Mouse (Mus musculus) liver, embryonic 12.5 days (tissue): ENCODE data around the gene Akap13. TPM values are rescaled to one million over a fixed set of nuclear protein-coding genes. Genes with fewer than 3 reads are reported as not detected.
A peak's percentile ranks its signal among the peaks of the same experiment; 100 is the strongest.

ENCODE experiments used
- ATAC-seq: fragments of 200-750 bp; cut with Nextera tagmentation; 2 replicates; pipeline ENCODE4 v1.8.0; 2017; ENCODE audit warnings: moderate number of reproducible peaks, mild to moderate bottlenecking, moderate library complexity
- H3K27ac ChIP-seq: fragments of 300-500 bp; sonication (generic); 2 replicates; pipeline ENCODE4 v1.5.1; 2016; ENCODE audit warnings: mild to moderate bottlenecking
- H3K27me3 ChIP-seq: fragments of 300-500 bp; sonication (generic); replicated peaks from 2 replicates; pipeline ENCODE4 v1.6.1; 2016; ENCODE audit warnings: mild to moderate bottlenecking, moderate library complexity
- H3K36me3 ChIP-seq: fragments of 300-500 bp; sonication (generic); 2 replicates; pipeline ENCODE4 v1.6.1; 2016; ENCODE audit warnings: mild to moderate bottlenecking, moderate library complexity
- H3K4me1 ChIP-seq: fragments of 300-500 bp; sonication (generic); 2 replicates; pipeline ENCODE4 v1.6.1; 2016
- H3K4me2 ChIP-seq: fragments of 300-500 bp; sonication (generic); 2 replicates; pipeline ENCODE4 v1.6.1; 2016; ENCODE audit warnings: mild to moderate bottlenecking, moderate library complexity
- H3K4me3 ChIP-seq: fragments of 300-500 bp; sonication (generic); 2 replicates; pipeline ENCODE4 v1.5.1; 2016; ENCODE audit warnings: mild to moderate bottlenecking, moderate library complexity
- H3K9ac ChIP-seq: fragments of 300-500 bp; sonication (generic); 2 replicates; pipeline ENCODE4 v1.6.1; 2016; ENCODE audit warnings: mild to moderate bottlenecking, moderate library complexity
- H3K9me3 ChIP-seq: fragments of 300-500 bp; sonication (generic); replicated peaks from 2 replicates; pipeline ENCODE4 v1.6.1; 2016; ENCODE audit warnings: mild to moderate bottlenecking, moderate library complexity
- WGBS: fragments of 180-500 bp; shearing (Covaris S2); methylation state at CpG from one replicate; pipeline ENCODE4 v1.1.7; 2016; ENCODE audit not compliant: insufficient replicate concordance; 5-methylcytosine and 5-hydroxymethylcytosine counted together
- polyA plus RNA-seq: library from polyadenylated mRNA; unstranded; fragments of >200 nt; fragmentation: Nextera tagmentation; extraction: Ambion mirVana; gene quantifications from 2 replicates; pipeline ENCODE4 v1.2.1, GENCODE M21; 2016

Akap13 gene
- polyA plus RNA-seq, 1 experiment from 2014 or later: 37.9 TPM

DNA sequence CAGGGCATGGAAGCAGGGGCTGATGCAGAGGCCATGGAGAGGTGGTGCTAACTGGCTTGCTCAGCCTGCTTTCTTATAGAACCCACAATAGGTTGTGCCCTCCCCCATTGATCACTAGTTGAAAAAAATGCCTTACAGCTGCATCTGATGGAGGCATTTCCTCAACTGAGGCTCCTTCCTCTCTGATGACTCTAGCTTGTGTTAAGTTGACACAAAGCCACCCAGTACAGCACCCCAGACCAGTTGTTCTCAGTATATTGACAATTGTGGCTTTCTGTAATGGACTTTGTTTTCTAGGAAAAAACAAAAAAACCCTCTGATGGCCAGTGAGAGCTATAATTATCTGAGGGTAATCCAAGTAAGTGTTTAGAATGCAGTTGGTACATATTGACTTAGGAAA, 178.1 kb downstream of the Akap13 start:
- Histone ChIP-seq H3K27ac (no peak overlapping the region), H3K27me3 (no peaks in the 10 kb centered on the region), H3K4me3 (no peak overlapping the region), H3K9me3 (no peaks in the 10 kb centered on the region), H3K4me2 (no peak overlapping the region), H3K9ac (no peak overlapping the region), H3K4me1 (peaks cover 14% of the 10 kb centered on the region; the same call in 1 of the 2 replicates), H3K36me3 (peaks cover 16% of the 10 kb centered on the region)
- no peak for ATAC-seq

DNA sequence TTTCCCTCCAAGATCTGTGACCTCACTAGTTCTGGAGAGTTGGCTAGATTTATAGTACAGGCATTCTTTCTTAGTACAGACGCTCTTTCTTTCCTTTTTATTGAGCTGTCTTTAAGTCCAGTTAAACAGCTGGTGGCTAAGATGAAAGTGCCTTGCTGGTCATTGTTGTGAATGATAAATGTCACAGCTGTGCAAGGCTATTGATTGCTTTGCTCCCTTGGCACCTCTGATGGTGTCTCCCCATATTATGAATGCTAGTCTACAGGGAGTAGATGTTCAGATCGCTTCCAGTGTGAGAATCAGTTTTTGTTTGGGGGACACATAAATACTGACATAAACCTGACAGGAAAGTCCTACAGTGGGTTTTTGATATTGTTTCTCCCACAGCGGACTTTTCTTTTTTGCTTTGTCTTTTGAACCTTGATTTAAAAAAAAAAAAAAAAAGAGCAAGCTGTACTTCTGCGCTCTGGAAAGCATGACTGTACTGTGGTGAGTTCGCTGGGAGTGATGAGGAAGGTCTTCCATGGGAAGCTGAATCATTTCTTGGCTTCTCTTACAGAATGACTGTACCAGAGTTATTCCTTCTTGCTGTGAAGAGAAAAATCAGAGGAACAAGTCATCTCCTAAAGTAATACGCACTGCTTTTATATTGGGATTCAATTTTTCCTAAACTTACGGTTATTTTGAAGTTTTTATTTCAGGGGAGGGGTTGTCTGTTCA, 178.6 kb downstream of the Akap13 start:
- ATAC-seq: no peak
- no peaks in the 10 kb centered on the region for H3K27me3 ChIP-seq
- H3K4me3 ChIP-seq: no peak overlapping the region
- no peak overlapping the region for H3K9ac ChIP-seq
- H3K9me3 ChIP-seq: no peaks in the 10 kb centered on the region
- H3K4me1 ChIP-seq: peaks cover 17% of the 10 kb centered on the region; the same call in 1 of the 2 replicates
- H3K27ac ChIP-seq: no peak overlapping the region
- peaks cover 16% of the 10 kb centered on the region for H3K36me3 ChIP-seq
- no peak overlapping the region for H3K4me2 ChIP-seq
- 81% methylated on average over 7 of the region's 7 CpGs for WGBS

DNA sequence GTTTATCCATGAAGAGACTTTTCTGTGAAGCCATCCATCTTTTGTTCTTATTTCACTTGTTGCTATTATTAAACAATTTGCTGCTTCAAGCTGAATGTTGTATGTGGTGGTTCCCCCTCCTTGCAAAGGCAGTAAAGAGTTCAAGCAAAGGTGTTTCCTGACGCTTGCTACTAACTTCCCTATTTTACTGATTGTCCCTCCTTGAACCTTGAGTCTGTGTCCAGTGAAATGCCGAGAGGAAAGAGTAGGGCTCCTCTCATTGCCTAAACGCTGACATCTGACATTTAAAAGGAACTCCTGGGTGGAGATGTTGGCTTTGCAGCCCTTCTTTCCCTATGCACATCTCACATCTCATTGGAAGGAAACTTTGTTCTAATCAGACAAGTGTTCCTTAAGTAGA, 183.4 kb downstream of the Akap13 start:
- no peak for ATAC-seq
- H3K27me3 ChIP-seq: no peaks in the 10 kb centered on the region
- no peak overlapping the region for H3K27ac ChIP-seq
- H3K9me3 ChIP-seq: no peaks in the 10 kb centered on the region
- H3K4me1 ChIP-seq: peaks cover 50% of the 10 kb centered on the region
- peaks cover 9% of the 10 kb centered on the region; the same call in 1 of the 2 replicates for H3K36me3 ChIP-seq
- WGBS: 29% methylated on average over 3 of the region's 3 CpGs
- no peak overlapping the region for H3K9ac ChIP-seq
- no peak overlapping the region for H3K4me3 ChIP-seq
- H3K4me2 ChIP-seq: no peak overlapping the region

DNA sequence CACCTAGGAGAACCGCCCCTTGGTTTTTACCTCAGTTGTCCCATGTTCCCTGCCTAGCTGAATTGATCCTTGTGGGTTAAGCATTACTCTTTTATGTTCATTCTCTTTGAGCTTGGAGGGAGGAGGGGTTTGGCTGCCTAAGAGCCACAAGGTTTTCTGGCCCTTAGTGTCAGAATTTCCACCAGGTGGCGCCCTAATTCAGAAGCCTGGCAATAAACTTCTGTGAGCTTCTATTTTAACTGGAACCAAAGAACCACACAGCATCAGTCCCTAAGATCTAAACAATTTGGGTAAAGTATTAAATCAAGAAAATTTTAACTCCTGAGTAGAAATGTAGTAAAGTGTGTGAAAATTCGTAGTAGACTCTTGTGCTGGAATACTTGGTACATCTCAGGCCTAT, 184.2 kb downstream of the Akap13 start:
- Histone ChIP-seq H3K36me3 (peaks cover 9% of the 10 kb centered on the region; the same call in 1 of the 2 replicates), H3K9ac (no peak overlapping the region), H3K4me1 (peaks cover 57% of the 10 kb centered on the region), H3K9me3 (no peaks in the 10 kb centered on the region), H3K27me3 (no peaks in the 10 kb centered on the region), H3K4me2 (no peak overlapping the region), H3K27ac (no peak overlapping the region), H3K4me3 (no peak overlapping the region)
- WGBS: 18% methylated on average over 3 of the region's 3 CpGs
- no peak for ATAC-seq

DNA sequence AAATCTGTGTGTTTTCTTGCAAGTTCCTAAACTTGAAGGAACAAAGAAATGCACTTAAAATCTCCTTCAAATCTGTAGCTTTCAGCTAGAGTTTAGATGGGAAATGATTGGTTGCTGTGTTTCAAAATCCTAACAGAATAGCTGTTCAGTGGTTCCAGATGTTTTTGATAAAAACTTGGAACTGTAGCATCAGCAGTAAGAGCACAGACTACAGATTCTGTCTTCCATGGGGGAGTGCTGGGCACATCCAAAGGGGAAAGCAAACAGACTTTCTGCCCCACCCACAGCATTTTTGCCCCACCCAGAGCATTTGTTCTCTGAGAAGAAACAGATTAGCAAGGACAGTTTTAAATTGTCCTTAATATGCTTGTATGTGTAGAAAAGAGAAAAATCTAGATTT, 184.7 kb downstream of the Akap13 start:
- no peak for ATAC-seq
- Histone ChIP-seq H3K4me3 (no peak overlapping the region), H3K4me2 (no peak overlapping the region), H3K4me1 (peaks cover 61% of the 10 kb centered on the region), H3K9ac (no peak overlapping the region), H3K36me3 (peaks cover 9% of the 10 kb centered on the region; the same call in 1 of the 2 replicates), H3K27me3 (no peaks in the 10 kb centered on the region), H3K9me3 (no peaks in the 10 kb centered on the region), H3K27ac (no peak overlapping the region)

DNA sequence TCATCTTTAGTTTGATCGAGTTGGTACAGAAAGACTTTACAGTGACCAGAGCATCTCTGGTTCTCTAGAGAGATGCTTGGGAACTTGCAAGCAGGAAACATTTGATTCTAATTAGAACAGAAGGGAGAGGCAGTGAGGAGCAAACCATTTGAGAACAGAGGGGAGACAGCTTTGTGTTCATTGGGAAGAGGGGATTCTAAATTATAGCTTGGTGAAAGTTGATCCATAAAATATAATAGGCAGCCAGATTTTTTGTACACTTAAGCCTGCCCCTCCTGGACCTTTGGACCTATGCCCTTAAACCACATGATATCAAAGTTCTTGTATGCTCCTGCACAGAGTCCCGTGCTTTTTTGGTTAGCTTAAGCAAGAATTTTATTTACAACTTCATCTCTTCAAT, 185.3 kb downstream of the Akap13 start:
- Histone ChIP-seq H3K4me2 (no peak overlapping the region), H3K4me3 (no peak overlapping the region), H3K36me3 (peaks cover 5% of the 10 kb centered on the region; the same call in 1 of the 2 replicates), H3K27me3 (no peaks in the 10 kb centered on the region), H3K27ac (no peak overlapping the region), H3K4me1 (peaks cover 65% of the 10 kb centered on the region), H3K9ac (no peak overlapping the region), H3K9me3 (no peaks in the 10 kb centered on the region)
- WGBS: 75% methylated on average over 2 of the region's 2 CpGs
- no peak for ATAC-seq

DNA sequence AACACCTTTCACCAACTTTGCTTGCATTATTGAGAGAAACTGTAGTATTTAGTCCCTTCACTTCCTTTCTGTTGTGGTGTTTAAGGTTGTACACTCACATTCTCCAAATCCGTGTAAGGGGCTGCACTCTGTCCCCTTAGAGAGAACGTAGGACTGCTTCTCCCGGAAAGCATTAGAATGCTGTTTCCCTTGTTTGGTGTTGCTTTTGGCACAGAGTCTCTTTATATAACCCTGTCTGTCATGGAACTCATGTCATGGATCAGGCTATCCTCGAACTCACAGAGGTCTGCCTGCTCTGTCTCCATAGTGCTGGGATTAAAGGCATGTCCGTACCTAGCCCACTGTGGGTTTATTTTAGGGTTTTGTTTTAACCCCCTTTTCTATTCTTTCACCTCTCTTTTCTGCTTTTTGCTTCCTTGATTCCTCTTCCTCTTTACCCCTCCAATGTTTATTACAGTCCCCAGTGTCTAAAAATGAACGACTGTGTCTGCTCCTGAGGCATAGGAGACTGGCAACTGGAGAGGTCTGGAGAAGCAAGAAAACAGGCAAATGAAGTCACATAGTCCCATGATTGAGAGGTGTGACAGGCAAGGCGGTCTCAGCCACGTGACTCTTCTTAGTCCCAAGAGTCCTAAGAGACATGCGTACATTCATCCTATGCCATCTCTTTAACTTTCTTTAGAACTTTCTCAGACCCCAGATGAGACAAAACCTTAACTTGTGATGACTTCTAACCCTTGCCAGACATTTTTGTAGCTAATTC, 186.3 kb downstream of the Akap13 start:
- H3K36me3 ChIP-seq: peaks cover 5% of the 10 kb centered on the region; the same call in 1 of the 2 replicates
- peaks cover 67% of the 10 kb centered on the region for H3K4me1 ChIP-seq
- H3K4me2 ChIP-seq: peak overlapping the region; percentile 55
- H3K9me3 ChIP-seq: no peaks in the 10 kb centered on the region
- no peak for ATAC-seq
- H3K9ac ChIP-seq: no peak overlapping the region
- H3K4me3 ChIP-seq: no peak overlapping the region
- H3K27ac ChIP-seq: no peak overlapping the region; the same call in 1 of the 2 replicates
- WGBS: 59% methylated on average over 9 of the region's 9 CpGs
- no peaks in the 10 kb centered on the region for H3K27me3 ChIP-seq

DNA sequence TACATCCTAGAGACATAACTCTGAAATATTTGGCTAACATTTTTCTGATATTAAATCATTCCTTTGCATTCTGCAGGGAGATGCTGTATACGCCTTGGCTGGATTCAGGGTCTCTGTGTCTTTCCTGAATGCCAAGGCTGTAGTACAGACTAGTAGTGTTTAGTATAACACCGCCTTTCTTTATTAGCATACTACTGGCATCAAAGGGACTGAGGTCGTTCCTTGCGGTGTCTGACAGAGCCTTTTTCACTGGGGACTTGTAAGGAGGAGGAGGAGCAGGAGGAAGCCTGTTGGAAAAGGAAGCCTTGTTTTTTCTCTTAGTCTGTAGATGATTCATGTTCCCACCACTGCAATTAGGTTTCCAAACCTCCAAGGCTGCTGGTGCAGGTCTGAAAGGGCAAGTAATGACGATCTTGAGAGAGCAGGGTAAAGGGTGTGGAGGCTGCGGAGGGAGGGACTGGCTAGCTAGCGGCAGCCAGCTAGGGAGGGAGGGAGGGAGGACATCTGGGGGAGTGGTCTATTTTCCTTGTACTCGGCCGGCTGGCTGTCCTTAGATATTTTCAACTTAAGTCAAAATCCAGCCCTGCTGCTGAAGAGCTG, 186.9 kb downstream of the Akap13 start:
- Histone ChIP-seq H3K36me3 (peaks cover 5% of the 10 kb centered on the region; the same call in 1 of the 2 replicates), H3K4me3 (peak overlapping the region; percentile 21), H3K9ac (peak overlapping the region; percentile 44; the same call in 1 of the 2 replicates), H3K4me2 (peak overlapping the region; percentile 55), H3K27me3 (no peaks in the 10 kb centered on the region), H3K4me1 (peaks cover 67% of the 10 kb centered on the region), H3K9me3 (no peaks in the 10 kb centered on the region), H3K27ac (0 out of 2 replicates have a peak overlapping the region, but pooled peaks have one; percentile 36)
- ATAC-seq: peak; percentile 72; the same call in 1 of the 2 replicates
- 19% methylated on average over 9 of the region's 9 CpGs for WGBS

DNA sequence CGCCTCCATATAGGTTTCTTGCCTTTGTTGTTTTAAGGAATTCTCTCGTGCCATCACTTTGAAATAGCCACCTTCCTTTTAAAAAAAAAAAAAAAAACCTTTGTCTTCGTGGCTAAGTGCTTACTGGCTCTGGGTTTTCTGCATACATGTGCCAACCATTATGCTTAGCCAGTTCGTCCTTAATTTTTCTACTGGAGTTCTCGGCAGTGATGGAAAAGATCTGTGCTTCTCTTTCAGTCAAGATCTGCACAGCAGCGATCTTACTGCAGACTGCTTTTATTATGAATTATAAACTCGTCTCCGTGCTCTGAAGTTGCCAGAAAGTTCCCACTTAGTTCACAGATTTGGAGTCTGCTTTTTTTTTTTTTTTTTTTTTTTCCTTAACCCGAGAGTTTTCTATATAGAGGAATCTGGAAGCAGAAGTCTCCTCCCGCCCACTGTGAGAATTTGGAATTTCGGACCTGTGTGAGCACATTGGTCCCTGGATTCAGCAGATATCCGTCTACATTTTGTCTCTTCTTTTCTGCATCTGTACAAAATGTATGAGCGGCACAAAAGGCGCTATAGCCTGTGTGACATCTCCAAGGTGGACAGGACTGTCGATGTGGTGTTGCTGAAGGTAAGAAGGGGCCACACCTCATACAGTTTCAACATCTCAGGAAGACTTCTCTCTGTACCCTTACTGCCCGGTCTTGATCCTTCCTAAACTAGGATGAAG, 187.7 kb downstream of the Akap13 start:
- peak overlapping the region; percentile 55 for H3K4me2 ChIP-seq
- no peak overlapping the region for H3K9ac ChIP-seq
- H3K36me3 ChIP-seq: peaks cover 5% of the 10 kb centered on the region; the same call in 1 of the 2 replicates
- WGBS: 64% methylated on average over 16 of the region's 16 CpGs
- H3K4me3 ChIP-seq: 0 out of 2 replicates have a peak overlapping the region, but pooled peaks have one; percentile 21
- H3K27me3 ChIP-seq: no peaks in the 10 kb centered on the region
- no peaks in the 10 kb centered on the region for H3K9me3 ChIP-seq
- no peak for ATAC-seq
- no peak overlapping the region for H3K27ac ChIP-seq
- peaks cover 65% of the 10 kb centered on the region for H3K4me1 ChIP-seq

DNA sequence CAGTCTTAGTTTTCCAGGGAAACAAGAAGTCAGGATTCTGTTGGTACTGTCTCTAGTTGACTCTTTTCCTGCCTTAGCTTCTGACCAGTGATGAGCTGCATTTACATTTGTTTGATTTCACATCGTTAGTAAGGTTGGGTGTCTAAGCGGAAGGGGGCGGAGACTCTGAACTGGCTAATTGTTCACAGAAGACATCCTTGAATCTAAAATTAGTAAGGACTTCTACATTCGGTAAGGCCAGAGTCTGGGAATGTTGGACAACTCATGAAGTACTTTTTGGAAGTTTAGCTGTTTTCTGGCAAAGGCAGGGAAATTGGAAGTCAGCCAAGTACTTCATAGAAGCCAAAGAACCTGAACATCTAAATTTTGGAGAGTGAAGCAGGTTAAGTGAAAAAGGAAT, 188.7 kb downstream of the Akap13 start:
- Histone ChIP-seq H3K4me3 (no peak overlapping the region), H3K9me3 (no peaks in the 10 kb centered on the region), H3K4me1 (peaks cover 64% of the 10 kb centered on the region), H3K27ac (no peak overlapping the region), H3K27me3 (no peaks in the 10 kb centered on the region), H3K9ac (no peak overlapping the region), H3K4me2 (no peak overlapping the region), H3K36me3 (peaks cover 5% of the 10 kb centered on the region; the same call in 1 of the 2 replicates)
- ATAC-seq: no peak
- 72% methylated on average over 4 of the region's 4 CpGs for WGBS

DNA sequence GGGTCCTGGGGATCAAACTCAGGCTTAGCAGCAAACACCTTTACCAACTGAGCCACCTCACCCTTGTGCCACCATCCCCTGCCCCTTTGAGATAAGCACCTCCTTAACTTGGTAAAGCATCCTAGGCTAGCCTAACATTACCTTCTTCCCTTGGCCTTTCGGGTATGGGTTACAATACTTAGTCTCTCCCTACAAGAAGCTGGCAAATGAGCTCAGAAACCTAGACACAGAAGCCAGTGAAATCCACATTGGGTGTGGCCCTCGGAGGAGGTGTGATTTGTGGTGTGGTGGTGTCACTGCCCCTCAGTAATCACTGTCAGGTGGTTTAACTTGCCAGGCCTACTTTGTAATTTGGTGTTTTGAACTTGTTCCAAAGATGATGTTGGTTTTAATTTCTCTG, 189.3 kb downstream of the Akap13 start:
- no peak for ATAC-seq
- Histone ChIP-seq H3K4me1 (peaks cover 61% of the 10 kb centered on the region), H3K4me2 (no peak overlapping the region), H3K4me3 (no peak overlapping the region), H3K9ac (no peak overlapping the region), H3K27me3 (no peaks in the 10 kb centered on the region), H3K9me3 (no peaks in the 10 kb centered on the region), H3K27ac (no peak overlapping the region), H3K36me3 (peaks cover 5% of the 10 kb centered on the region; the same call in 1 of the 2 replicates)
- 51% methylated on average over 2 of the region's 2 CpGs for WGBS
